Comparison of ENCODE assay signal across 8 mouse cellular contexts in the genomic region with DNA sequence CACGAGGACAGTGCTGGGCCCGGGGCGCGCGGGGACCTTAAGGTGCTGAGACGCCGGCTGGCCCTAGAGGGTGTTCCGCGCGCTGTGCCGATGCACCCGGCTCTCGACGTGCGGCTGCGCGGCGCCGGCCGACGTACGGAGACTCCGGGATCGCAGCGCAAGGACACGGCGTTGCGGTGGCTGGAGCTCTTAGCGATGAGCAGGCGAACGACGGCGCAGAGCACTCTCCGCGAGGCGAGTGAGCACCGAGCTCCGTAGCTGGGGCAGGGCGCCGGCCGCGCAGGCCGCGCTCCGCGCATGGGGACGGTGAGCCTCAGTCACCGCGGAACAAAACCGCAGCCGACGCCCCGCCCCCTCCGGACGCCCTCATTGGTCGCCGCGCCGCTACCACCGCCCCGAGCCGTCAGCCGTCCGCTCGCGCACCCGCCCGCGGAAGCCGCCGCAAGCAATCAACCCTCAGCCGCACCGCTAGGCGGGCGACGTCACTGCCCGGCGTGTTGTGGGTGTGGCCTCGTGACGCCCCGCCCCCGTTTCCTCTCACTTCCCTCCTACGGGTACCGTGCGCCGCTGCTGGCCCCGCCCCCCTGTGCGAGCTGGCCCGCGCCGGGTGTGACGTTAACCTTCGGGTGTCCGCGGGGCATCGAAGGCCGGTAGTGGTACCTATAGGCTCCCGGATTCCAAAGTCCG. TPM values are rescaled to one million over a fixed set of nuclear protein-coding genes. Genes with fewer than 3 reads are reported as not detected.
DNase-seq lines count a peak whose midpoint lies in the region; ATAC-seq lines count a peak whose summit lies in the region.

A gene (minus strand): TSS at position 335 of the 687 bp plus-strand sequence.
A gene (plus strand): TSS at position 625 of the 687 bp plus-strand sequence.

- peak; percentile 100 for DNase-seq in CD8-positive naive resting alpha-beta T cell, adult 2 months (ENCODE audit: low read depth in 2 of 2, low spot score in 2 of 2)
- DNase-seq in c-Kit-negative CD71-positive TER-119-positive erythroid progenitor cells, embryonic 14.5 days (ENCODE audit: low read depth, low spot score) = peak; percentile 96
- peak; percentile 84 for DNase-seq in fibroblast of lung, adult 2 months (ENCODE audit: low read depth)
- DNase-seq in kidney, postnatal 14 days = peak; percentile 100
- peak; percentile 100 for DNase-seq in liver, embryonic 13.5 days
- peak; percentile 99 to 100 for DNase-seq in natural killer cell, adult 2 months (ENCODE audit: low spot score in 2 of 2)

- WGBS in heart, embryonic 14.5 days = under 1% methylated on average over 94 of the region's 99 CpGs
- WGBS in liver, embryonic 13.5 days (ENCODE audit: insufficient replicate concordance) = under 1% methylated on average over 99 of the region's 99 CpGs
- under 1% methylated on average over 87 of the region's 99 CpGs for WGBS in stomach, embryonic 14.5 days

- peak within 1 kb of the TSS; percentile 90 for H3K4me2 ChIP-seq in heart, embryonic 14.5 days (ENCODE audit: low read length)
- peak within 1 kb of the TSS; percentile 98 for H3K4me2 ChIP-seq in liver, embryonic 13.5 days
- peak within 1 kb of the TSS; percentile 65 for H3K4me2 ChIP-seq in stomach, embryonic 14.5 days (replicated peaks; ENCODE audit: low read depth, low read length)

- peak within 1 kb of the TSS; percentile 81 to 89 for H3K4me3 ChIP-seq in heart, embryonic 14.5 days (ENCODE audit: control insufficient read depth in 1 of 2, insufficient read depth in 1 of 2, low read depth in 1 of 2, low read length in 2 of 2)
- peak within 1 kb of the TSS; percentile 85 for H3K4me3 ChIP-seq in liver, embryonic 13.5 days (replicated peaks)
- H3K4me3 ChIP-seq in stomach, embryonic 14.5 days (ENCODE audit: low read depth, low read length) = peak within 1 kb of the TSS; percentile 53

- H3K27ac ChIP-seq in heart, embryonic 14.5 days (replicated peaks in 1 of 2; ENCODE audit: control insufficient read depth in 1 of 2, insufficient read depth in 1 of 2, low read depth in 2 of 2, low read length in 2 of 2) = peak within 1 kb of the TSS; percentile 86 to 96
- H3K27ac ChIP-seq in liver, embryonic 13.5 days = peak within 1 kb of the TSS; percentile 93
- H3K27ac ChIP-seq in stomach, embryonic 14.5 days (ENCODE audit: low read length) = peak within 1 kb of the TSS; percentile 75

- H3K9ac ChIP-seq in heart, embryonic 14.5 days (ENCODE audit: low read length) = peak within 1 kb of the TSS; percentile 93
- H3K9ac ChIP-seq in liver, embryonic 13.5 days = peak within 1 kb of the TSS; percentile 93
- peak within 1 kb of the TSS; percentile 72 for H3K9ac ChIP-seq in stomach, embryonic 14.5 days (replicated peaks; ENCODE audit: low read depth, low read length)

- H3K36me3 ChIP-seq in heart, embryonic 14.5 days (ENCODE audit: control insufficient read depth, insufficient read depth, low read length) = 0 out of 2 replicates have a peak, but pooled peaks cover under 1% of the 10 kb centered on the region
- H3K36me3 ChIP-seq in liver, embryonic 13.5 days = peaks cover under 1% of the 10 kb centered on the region; the same call in 1 of the 2 replicates
- no peaks in the 10 kb centered on the region for H3K36me3 ChIP-seq in stomach, embryonic 14.5 days (ENCODE audit: control insufficient read depth, insufficient read depth, low read length)

- H3K9me3 ChIP-seq in heart, embryonic 14.5 days (ENCODE audit: control insufficient read depth, low read length) = no peaks in the 10 kb centered on the region
- no peaks in the 10 kb centered on the region for H3K9me3 ChIP-seq in liver, embryonic 13.5 days (replicated peaks)
- no peaks in the 10 kb centered on the region for H3K9me3 ChIP-seq in stomach, embryonic 14.5 days (ENCODE audit: control insufficient read depth, low read depth, low read length)

- peak; percentile 96 for ATAC-seq in heart, embryonic 14.5 days (ENCODE audit: insufficient number of reproducible peaks, insufficient read depth, low FRiP score, low read depth)
- peak; percentile 93 for ATAC-seq in liver, embryonic 13.5 days (ENCODE audit: low read depth)
- ATAC-seq in stomach, embryonic 14.5 days (ENCODE audit: insufficient number of reproducible peaks, insufficient read depth, low FRiP score, low read depth) = peak; percentile 96

- H3K27me3 ChIP-seq in heart, embryonic 14.5 days (ENCODE audit: control insufficient read depth, insufficient read depth, low read length) = no peaks in the 10 kb centered on the region
- H3K27me3 ChIP-seq in liver, embryonic 13.5 days = no peaks in the 10 kb centered on the region
- no peaks in the 10 kb centered on the region for H3K27me3 ChIP-seq in stomach, embryonic 14.5 days (ENCODE audit: control insufficient read depth, insufficient read depth, low read length)

- H3K4me1 ChIP-seq in heart, embryonic 14.5 days (ENCODE audit: control insufficient read depth in 2 of 2, insufficient read depth in 2 of 2, low read length in 2 of 2) = peaks cover 6 to 18% of the 10 kb centered on the region in 2 experiments
- H3K4me1 ChIP-seq in liver, embryonic 13.5 days (replicated peaks) = peaks cover 42% of the 10 kb centered on the region
- peaks cover 15% of the 10 kb centered on the region; the same call in 1 of the 2 replicates for H3K4me1 ChIP-seq in stomach, embryonic 14.5 days (ENCODE audit: control insufficient read depth, insufficient read depth, low read length)

RNA-seq across cellular contexts. Expression of the first gene that starts in this region (rescaled TPM):
- 49.0 and 58.3 TPM in 2 replicates for polyA plus RNA-seq in heart, embryonic 14.5 days (2014; fragmentation: Nextera tagmentation; extraction: Ambion mirVana)
- 26.7 and 31.3 TPM in 2 replicates for polyA plus RNA-seq in liver, embryonic 13.5 days (2015; fragmentation: Nextera tagmentation; extraction: Ambion mirVana)
- 66.0 and 66.8 TPM in 2 replicates for polyA plus RNA-seq in stomach, embryonic 14.5 days (2014; fragmentation: Nextera tagmentation; extraction: Ambion mirVana)

RNA-seq across cellular contexts. Expression of the second gene that starts in this region (rescaled TPM):
- 1.3 TPM in 2 replicates for polyA plus RNA-seq in heart, embryonic 14.5 days (2014; fragmentation: Nextera tagmentation; extraction: Ambion mirVana)
- 0.13 TPM in 1 of 2 replicates, not detected in the other for polyA plus RNA-seq in liver, embryonic 13.5 days (2015; fragmentation: Nextera tagmentation; extraction: Ambion mirVana)
- polyA plus RNA-seq in stomach, embryonic 14.5 days (2014; fragmentation: Nextera tagmentation; extraction: Ambion mirVana) = 0.32 and 0.42 TPM in 2 replicates

Comparison
In these comparisons a context has a peak if more than half of its experiments do, and no peak if none do; other contexts are left out.
1. Peak in every context shown above with its lines: DNase-seq, ATAC-seq, H3K4me3 ChIP-seq and H3K27ac ChIP-seq.